Mouse (Mus musculus) spleen, adult 2 months (tissue): ENCODE measurements at regions not wholly inside any gene's neighbourhood (a gene's known extent, or its start where the extent isn't known, plus 50 kb on each side); places are given as distances from the start of the nearest gene placed in this dataset.

ENCODE experiments used
- CTCF ChIP-seq: fragments of 200-500 bp; IDR thresholded peaks from 2 replicates; pipeline ENCODE4 v1.5.1; 2011; ENCODE audit warnings: mild to moderate bottlenecking, inconsistent platforms; ENCODE audit not compliant: insufficient read depth, insufficient read length, insufficient replicate concordance; ENCODE audit errors: extremely low read depth
- POLR2A ChIP-seq: fragments of 200-500 bp; IDR thresholded peaks from 2 replicates; pipeline ENCODE4 v1.6.1; 2011; ENCODE audit warnings: low read depth, low read length, inconsistent platforms

DNA sequence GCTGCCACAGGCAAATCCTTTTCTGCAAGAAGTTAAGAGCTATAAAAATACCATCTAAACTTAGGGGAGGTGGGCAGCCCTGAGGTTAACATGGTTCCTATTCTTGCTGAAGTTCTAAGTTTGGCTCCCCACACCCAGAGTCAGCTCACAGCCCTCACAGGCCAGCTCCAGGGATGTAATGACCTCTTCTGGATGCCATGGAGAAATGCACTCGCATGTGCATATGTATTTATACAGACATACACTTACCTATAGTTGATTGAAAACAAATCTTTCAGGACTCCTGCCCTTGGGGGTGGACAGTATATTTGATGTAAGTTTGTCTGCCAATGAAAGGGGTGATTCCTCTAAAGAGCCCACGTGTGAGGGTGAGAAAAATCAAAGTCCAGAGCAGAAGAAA is 95.5 kb upstream of the Prkg2 start:
- no peak for TF ChIP-seq POLR2A
- no peak for TF ChIP-seq CTCF
